Mouse (Mus musculus) liver, adult 2 months (tissue): ENCODE measurements around the gene Sirt5. TPM values are rescaled to one million over a fixed set of nuclear protein-coding genes. Genes with fewer than 3 reads are reported as not detected.

Source experiments
- DNase-seq: peaks from one replicate; pipeline ENCODE4 v3.0.0-alpha.2; 2011; ENCODE audit warnings: low read depth, low spot score; ENCODE audit errors: extremely low read depth
- H3K27ac ChIP-seq: fragments of 200-500 bp; replicated peaks from 2 replicates; pipeline ENCODE4 v1.5.1; 2012; ENCODE audit warnings: low read depth, mild to moderate bottlenecking, control low read depth, inconsistent platforms, low read length; ENCODE audit not compliant: insufficient read depth
- H3K27me3 ChIP-seq: fragments of 200-500 bp; 2 replicates; pipeline ENCODE4 v1.6.1; 2012; ENCODE audit warnings: mild to moderate bottlenecking, moderate library complexity, low read length, inconsistent platforms; ENCODE audit not compliant: control insufficient read depth, insufficient read depth
- H3K36me3 ChIP-seq: fragments of 200-500 bp; 2 replicates; pipeline ENCODE4 v1.6.1; 2012; ENCODE audit warnings: low read length, inconsistent platforms; ENCODE audit not compliant: control insufficient read depth, insufficient read depth
- H3K4me1 ChIP-seq: fragments of 200-500 bp; 2 replicates; pipeline ENCODE4 v1.6.1; 2011; ENCODE audit warnings: low read length; ENCODE audit not compliant: control insufficient read depth, insufficient read depth
- H3K4me3 ChIP-seq: fragments of 200-500 bp; 2 replicates; pipeline ENCODE4 v1.5.1; 2011; ENCODE audit warnings: low read depth, mild to moderate bottlenecking, control low read depth, low read length, moderate library complexity; ENCODE audit not compliant: insufficient read depth
- H3K79me2 ChIP-seq: fragments of 200-500 bp; 2 replicates; pipeline ENCODE4 v1.6.1; 2012; ENCODE audit warnings: inconsistent platforms, mild to moderate bottlenecking, low read length, moderate library complexity; ENCODE audit not compliant: control insufficient read depth, insufficient read depth
- H3K9ac ChIP-seq: fragments of 200-500 bp; 2 replicates; pipeline ENCODE4 v1.6.1; 2012; ENCODE audit warnings: low read depth, mild to moderate bottlenecking, control low read depth, inconsistent platforms, low read length
- CTCF ChIP-seq: fragments of 200-500 bp; IDR thresholded peaks from 2 replicates; pipeline ENCODE4 v1.5.1; 2011; ENCODE audit warnings: low read depth, low read length, control low read depth
- POLR2A ChIP-seq: fragments of 200-500 bp; IDR thresholded peaks from 2 replicates; pipeline ENCODE4 v1.6.1; 2011; ENCODE audit warnings: low read length, control low read depth; ENCODE audit not compliant: insufficient read depth; ENCODE audit errors: extremely low read depth
- WGBS: fragments of 180-500 bp; shearing (Covaris S2); methylation state at CpG from one replicate; pipeline ENCODE4 v1.1.7; 2018; 5-methylcytosine and 5-hydroxymethylcytosine counted together
- polyA plus RNA-seq: library from polyadenylated mRNA; depleted of rRNA; stranded (reverse); fragments of >200 nt; gene quantifications from 2 replicates; pipeline ENCODE4 v1.2.3, GENCODE M21; 2012
- total RNA-seq: library from RNA; depleted of rRNA; stranded (reverse); fragments of >200 nt; gene quantifications from 2 replicates; pipeline ENCODE4 v1.2.3, GENCODE M21; 2014

The Sirt5 gene
- total and polyA plus RNA-seq, 2 experiments = 8.7 to 21.6 TPM

DNA sequence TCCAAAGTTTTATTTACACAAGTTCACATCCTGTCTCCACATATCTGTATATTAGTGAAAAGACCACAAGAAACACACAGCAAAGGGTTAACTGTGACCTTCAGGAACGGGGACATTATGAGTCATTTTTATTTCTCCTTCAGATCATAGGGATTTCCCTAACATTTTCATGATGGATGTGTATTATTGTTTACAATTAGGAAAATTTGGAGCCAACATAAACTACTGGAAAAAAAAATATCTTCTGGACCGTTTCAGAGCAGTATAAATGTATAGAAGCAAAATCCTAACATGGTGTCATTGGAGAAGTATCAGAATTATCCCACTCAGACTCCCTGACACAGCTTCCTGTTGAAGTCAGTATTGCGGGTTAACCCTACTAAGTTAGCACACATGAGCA, 14.7 kb downstream of the Sirt5 start:
- Histone ChIP-seq H3K4me3 (no peak overlapping the region), H3K36me3 (peaks cover 13% of the 10 kb centered on the region; the same call in 1 of the 2 replicates), H3K27me3 (no peaks in the 10 kb centered on the region), H3K4me1 (no peaks in the 10 kb centered on the region), H3K9ac (no peak overlapping the region), H3K79me2 (no peaks in the 10 kb centered on the region), H3K27ac (no peak overlapping the region)
- no peak for DNase-seq
- 73% methylated on average over 3 of the region's 3 CpGs for WGBS
- TF ChIP-seq POLR2A (no peak), CTCF (no peak)

DNA sequence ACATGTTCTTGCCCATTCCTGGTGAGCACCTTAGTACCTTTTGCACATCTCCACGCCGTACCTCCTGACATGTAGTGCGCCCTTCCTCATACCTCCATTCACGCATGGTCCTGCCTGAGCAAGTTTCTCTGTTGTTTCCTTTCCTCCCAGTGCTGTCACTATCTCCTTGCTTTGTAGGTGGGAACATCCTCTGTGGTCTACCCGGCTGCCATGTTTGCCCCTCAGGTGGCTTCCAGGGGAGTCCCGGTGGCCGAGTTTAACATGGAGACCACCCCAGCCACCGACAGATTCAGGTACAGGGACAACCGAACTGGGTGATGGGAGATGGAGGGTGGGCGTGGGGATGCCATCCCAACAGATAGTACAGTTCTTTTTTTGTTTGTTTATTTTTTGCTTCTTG, 20.0 kb downstream of the Sirt5 start:
- TF ChIP-seq POLR2A (no peak), CTCF (no peak)
- H3K27ac ChIP-seq = no peak overlapping the region
- H3K27me3 ChIP-seq = no peaks in the 10 kb centered on the region
- H3K9ac ChIP-seq = no peak overlapping the region
- H3K4me1 ChIP-seq = no peaks in the 10 kb centered on the region
- H3K4me3 ChIP-seq = no peak overlapping the region
- no peak for DNase-seq
- H3K36me3 ChIP-seq = peaks cover 16% of the 10 kb centered on the region; the same call in 1 of the 2 replicates
- H3K79me2 ChIP-seq = no peaks in the 10 kb centered on the region
- 97% methylated on average over 10 of the region's 10 CpGs for WGBS

DNA sequence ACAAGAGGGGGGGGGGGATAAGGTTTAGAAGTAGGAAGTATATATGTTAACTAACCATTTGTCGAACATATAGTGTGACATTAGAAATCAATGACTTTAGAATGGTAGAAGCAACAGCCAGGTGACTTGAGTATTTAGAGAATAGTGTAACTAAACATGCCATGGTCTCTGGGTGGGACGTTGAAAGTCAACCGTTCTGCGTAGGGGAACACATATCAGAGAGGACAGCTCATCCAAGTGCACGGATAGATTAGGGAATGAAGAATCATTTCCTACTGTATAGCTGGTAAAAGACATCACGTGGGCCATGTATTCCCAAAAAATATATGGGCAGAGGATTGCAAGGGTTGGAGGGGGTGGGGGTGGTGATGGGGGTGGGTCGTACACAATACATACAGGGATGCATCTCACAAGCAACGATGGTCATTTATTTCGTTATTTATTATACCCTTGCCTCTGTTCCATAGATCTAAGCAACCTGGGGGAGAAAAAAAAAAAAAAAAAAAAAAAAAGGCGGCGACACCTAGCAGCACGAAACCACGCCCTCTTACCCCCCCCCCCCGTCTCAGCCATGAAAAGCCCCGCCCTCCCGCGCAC, 32.5 kb downstream of the Sirt5 start:
- Histone ChIP-seq H3K4me1 (peaks cover 2% of the 10 kb centered on the region; the same call in 1 of the 2 replicates), H3K27ac (no peak overlapping the region), H3K9ac (no peak overlapping the region), H3K36me3 (peaks cover 28% of the 10 kb centered on the region), H3K79me2 (no peaks in the 10 kb centered on the region), H3K4me3 (peak overlapping the region; percentile 96), H3K27me3 (no peaks in the 10 kb centered on the region)
- DNase-seq = no peak
- TF ChIP-seq POLR2A = no peak
- no peak for TF ChIP-seq CTCF
- WGBS = 49% methylated on average over 14 of the region's 17 CpGs

DNA sequence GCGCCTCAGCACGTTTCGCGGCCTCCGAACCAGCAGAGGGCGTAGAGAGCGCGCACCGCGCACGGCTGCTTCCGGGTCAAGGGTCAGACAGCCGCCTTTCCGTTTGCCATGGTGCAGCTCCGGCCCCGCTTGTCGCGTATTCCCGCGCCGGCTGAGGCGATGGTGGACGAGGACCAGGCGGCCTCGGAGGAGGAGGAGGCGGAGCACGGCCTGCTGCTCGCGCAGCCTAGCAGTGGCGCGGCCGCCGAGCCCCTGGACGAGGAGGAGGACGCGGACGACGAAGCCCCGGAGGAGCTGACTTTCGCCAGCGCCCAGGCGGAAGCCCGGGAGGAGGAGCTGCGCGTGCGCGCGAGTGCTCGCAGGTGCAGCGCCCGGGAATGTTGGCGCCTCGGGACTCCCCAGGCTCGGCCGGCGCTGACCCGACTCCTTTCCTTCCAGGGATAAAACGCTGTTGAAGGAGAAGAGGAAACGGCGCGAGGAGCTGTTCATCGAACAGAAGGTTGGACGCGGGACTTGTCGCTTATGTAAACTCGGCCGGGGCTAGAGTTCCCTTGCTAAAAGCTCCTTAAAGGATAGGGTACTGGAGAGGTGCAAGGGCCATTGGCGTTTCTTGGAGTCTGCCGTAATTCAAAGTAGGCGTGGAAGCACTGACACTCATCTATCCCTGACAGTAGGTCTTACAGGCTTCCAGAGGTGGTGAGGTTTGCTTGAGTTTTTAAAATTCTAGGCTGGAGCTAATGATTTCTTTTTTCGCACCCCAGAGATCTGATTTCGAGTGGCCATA, 33.2 kb downstream of the Sirt5 start, which contains the start of gene Nol7:
Nol7 (plus strand) TSS at position 94 of the 784 bp plus-strand sequence.
- DNase-seq = peak; percentile 74
- H3K79me2 ChIP-seq = no peaks in the 10 kb centered on the region
- TF ChIP-seq CTCF = peak; percentile 89
- peak; percentile 54; the same call in 1 of the 2 replicates for TF ChIP-seq POLR2A
- peak within 1 kb of the TSS; percentile 96 for H3K4me3 ChIP-seq
- under 1% methylated on average over 71 of the region's 72 CpGs for WGBS
- peaks cover 35% of the 10 kb centered on the region for H3K36me3 ChIP-seq
- H3K9ac ChIP-seq = peak within 1 kb of the TSS; percentile 99
- peaks cover 2% of the 10 kb centered on the region; the same call in 1 of the 2 replicates for H3K4me1 ChIP-seq
- H3K27ac ChIP-seq = peak within 1 kb of the TSS; percentile 90
- H3K27me3 ChIP-seq = no peaks in the 10 kb centered on the region

DNA sequence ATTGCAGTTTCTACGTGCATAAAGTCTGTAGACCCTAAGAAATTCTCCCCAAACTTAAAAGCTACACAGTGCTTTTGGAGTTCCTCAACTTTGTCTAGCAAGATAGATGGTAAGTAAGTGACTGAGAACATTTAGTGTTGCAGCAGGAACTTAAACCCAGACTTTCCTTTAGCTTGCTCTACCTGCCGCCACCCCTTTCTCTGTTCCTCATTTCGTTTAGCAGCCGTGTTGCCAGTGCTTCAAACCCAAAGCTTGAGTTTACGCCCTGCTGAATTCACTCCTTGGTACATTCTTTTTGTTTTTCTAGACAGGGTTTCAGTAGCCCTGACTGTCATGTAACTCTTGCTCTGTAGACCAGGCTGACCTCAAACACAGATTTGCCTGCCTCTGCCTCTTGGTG, 34.3 kb downstream of the Sirt5 start:
- no peak overlapping the region for H3K4me3 ChIP-seq
- H3K36me3 ChIP-seq = peaks cover 39% of the 10 kb centered on the region
- H3K79me2 ChIP-seq = no peaks in the 10 kb centered on the region
- DNase-seq = no peak
- 87% methylated on average over 5 of the region's 5 CpGs for WGBS
- no peak overlapping the region for H3K9ac ChIP-seq
- no peak overlapping the region for H3K27ac ChIP-seq
- no peak for TF ChIP-seq CTCF
- TF ChIP-seq POLR2A = no peak
- H3K27me3 ChIP-seq = no peaks in the 10 kb centered on the region
- H3K4me1 ChIP-seq = peaks cover 2% of the 10 kb centered on the region; the same call in 1 of the 2 replicates

DNA sequence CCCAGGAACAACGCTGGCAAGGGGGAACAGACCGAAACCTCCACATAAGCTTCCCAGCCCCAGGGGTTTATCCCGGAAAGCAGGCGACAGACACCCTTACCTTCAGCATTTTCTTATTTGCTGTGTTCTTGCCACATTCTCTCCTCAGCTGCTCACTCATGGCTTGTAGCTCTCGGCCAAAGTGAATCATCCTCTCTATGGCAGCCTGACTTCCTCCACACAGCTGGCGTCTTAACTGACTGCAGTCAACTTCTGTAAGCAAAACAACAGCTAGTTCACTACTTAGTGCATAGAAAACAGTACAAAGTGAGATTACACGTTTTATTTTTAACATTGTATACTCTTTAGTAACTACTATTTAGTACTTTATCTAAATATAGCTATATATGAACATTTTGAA, 47.0 kb downstream of the Sirt5 start:
- no peaks in the 10 kb centered on the region for H3K27me3 ChIP-seq
- H3K79me2 ChIP-seq = 0 out of 2 replicates have a peak, but pooled peaks cover 3% of the 10 kb centered on the region
- 91% methylated on average over 7 of the region's 7 CpGs for WGBS
- no peak overlapping the region for H3K4me3 ChIP-seq
- H3K4me1 ChIP-seq = peaks cover 2% of the 10 kb centered on the region; the same call in 1 of the 2 replicates
- TF ChIP-seq POLR2A = no peak
- no peak for TF ChIP-seq CTCF
- peaks cover 60% of the 10 kb centered on the region for H3K36me3 ChIP-seq
- H3K27ac ChIP-seq = no peak overlapping the region
- no peak for DNase-seq
- no peak overlapping the region for H3K9ac ChIP-seq
